Mouse (Mus musculus) kidney, postnatal 0 days (tissue): ENCODE results near the gene Dand5. TPM values are rescaled to one million over a fixed set of nuclear protein-coding genes. Genes with fewer than 3 reads are reported as not detected.

ENCODE experiments used
- ATAC-seq: fragments of 200-750 bp; cut with Nextera tagmentation; replicated peaks from 2 replicates; pipeline ENCODE4 v1.8.0; 2017; ENCODE audit warnings: low read depth, moderate number of reproducible peaks, moderate TSS enrichment, moderate library complexity; ENCODE audit not compliant: low FRiP score
- DNase-seq: peaks from one replicate; pipeline ENCODE4 v3.0.0-alpha.2; 2016; ENCODE audit warnings: low spot score
- H3K27ac ChIP-seq: fragments of 300-500 bp; sonication (generic); 2 replicates; pipeline ENCODE4 v1.5.1; 2014; ENCODE audit warnings: mild to moderate bottlenecking
- H3K27me3 ChIP-seq: fragments of 300-500 bp; sonication (generic); 2 replicates; pipeline ENCODE4 v1.6.1; 2014; ENCODE audit warnings: low read length, mixed read lengths; ENCODE audit not compliant: insufficient read depth
- H3K36me3 ChIP-seq: fragments of 300-500 bp; sonication (generic); 2 replicates; pipeline ENCODE4 v1.6.1; 2014; ENCODE audit warnings: low read length, mixed read lengths; ENCODE audit not compliant: insufficient read depth
- H3K4me1 ChIP-seq: fragments of 300-500 bp; sonication (generic); replicated peaks from 2 replicates; pipeline ENCODE4 v1.6.1; 2014; ENCODE audit warnings: antibody characterized with exemption, low read length, mixed read lengths; ENCODE audit not compliant: insufficient read depth
- H3K4me2 ChIP-seq: fragments of 300-500 bp; sonication (generic); 2 replicates; pipeline ENCODE4 v1.6.1; 2014; ENCODE audit warnings: mild to moderate bottlenecking, low read length, moderate library complexity, mixed read lengths
- H3K4me3 ChIP-seq: fragments of 300-500 bp; sonication (generic); replicated peaks from 2 replicates; pipeline ENCODE4 v1.5.1; 2014; ENCODE audit warnings: low read depth, low read length
- H3K9ac ChIP-seq: fragments of 300-500 bp; sonication (generic); 2 replicates; pipeline ENCODE4 v1.6.1; 2014; ENCODE audit warnings: low read depth, low read length
- H3K9me3 ChIP-seq: fragments of 300-500 bp; sonication (generic); replicated peaks from 2 replicates; pipeline ENCODE4 v1.6.1; 2016; ENCODE audit warnings: low read length, inconsistent platforms, mixed read lengths
- CTCF ChIP-seq: IDR thresholded peaks from 2 replicates; pipeline ENCODE4 v1.5.1; 2016; ENCODE audit warnings: antibody characterized with exemption, low read depth, mild to moderate bottlenecking, moderate library complexity
- WGBS: fragments of 180-500 bp; shearing (Covaris S2); extraction: QIAGEN DNeasy Blood & Tissue Kit; methylation state at CpG from one replicate; pipeline ENCODE4 v1.1.7; 2014; 5-methylcytosine and 5-hydroxymethylcytosine counted together
- microRNA-seq: library from miRNA; unstranded; fragments of <30 nt; microRNA quantifications from one replicate; pipeline ENCODE4, GENCODE M21; 2016
- polyA plus RNA-seq: library from polyadenylated mRNA; unstranded; fragments of >200 nt; fragmentation: Nextera tagmentation; extraction: Ambion mirVana; gene quantifications from 2 replicates; pipeline ENCODE4 v1.2.1, GENCODE M21; 2015

The Dand5 gene
- polyA plus RNA-seq, 1 experiment from 2014 or later = 7.4 TPM

DNA sequence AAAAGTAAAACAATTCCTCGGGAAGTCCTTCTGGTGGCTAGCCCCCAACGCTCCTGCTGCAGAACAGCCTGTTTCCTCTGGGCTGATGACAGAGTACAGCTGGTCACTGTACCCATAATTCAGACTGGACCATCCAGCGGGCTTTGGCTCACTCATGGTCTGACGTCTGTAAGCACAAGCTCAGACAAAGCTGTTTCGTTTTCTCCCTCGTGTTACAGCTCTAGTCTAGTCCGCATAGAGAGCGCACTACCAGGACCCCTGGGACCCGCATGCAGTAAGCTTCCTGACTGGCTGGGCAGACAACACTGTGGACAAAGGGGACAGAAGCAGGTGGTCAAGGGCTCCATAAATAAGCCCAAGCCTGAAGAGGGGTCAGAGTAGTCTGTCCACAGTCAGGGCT lies 56.2 kb downstream of the Dand5 start:
- ATAC-seq = no peak
- no peak for DNase-seq
- H3K4me1 ChIP-seq = peaks cover 13% of the 10 kb centered on the region
- no peak overlapping the region for H3K4me3 ChIP-seq
- no peak overlapping the region for H3K9ac ChIP-seq
- TF ChIP-seq CTCF = no peak
- H3K9me3 ChIP-seq = no peaks in the 10 kb centered on the region
- H3K36me3 ChIP-seq = no peaks in the 10 kb centered on the region
- 63% methylated on average over 9 of the region's 9 CpGs for WGBS
- no peak overlapping the region for H3K4me2 ChIP-seq
- 0 out of 2 replicates have a peak, but pooled peaks cover 4% of the 10 kb centered on the region for H3K27me3 ChIP-seq
- no peak overlapping the region for H3K27ac ChIP-seq

DNA sequence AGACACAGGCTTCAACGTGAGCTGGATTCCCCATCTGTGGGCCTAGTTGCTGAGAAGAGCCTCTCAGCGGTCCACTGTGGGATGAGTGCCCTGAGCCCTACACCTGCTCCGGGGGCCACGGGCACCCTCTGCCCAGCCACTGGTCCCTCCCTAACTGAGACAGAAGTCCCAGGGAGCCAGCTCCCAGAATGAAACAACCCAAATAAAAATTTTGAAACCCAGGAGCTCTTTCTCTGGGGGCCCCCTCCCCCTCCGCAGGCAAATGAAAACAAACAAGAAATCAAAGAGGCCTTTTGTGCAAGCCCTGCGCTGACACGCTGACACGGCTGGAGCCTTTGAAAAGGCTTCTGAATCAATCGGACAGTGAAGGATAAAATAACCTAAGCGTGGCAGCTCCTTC lies 57.0 kb downstream of the Dand5 start:
- DNase-seq (no peak), ATAC-seq (no peak)
- 26% methylated on average over 10 of the region's 10 CpGs for WGBS
- H3K4me1 ChIP-seq = peaks cover 5% of the 10 kb centered on the region; the same call in 1 of the 2 replicates
- H3K36me3 ChIP-seq = no peaks in the 10 kb centered on the region
- no peak overlapping the region for H3K4me2 ChIP-seq
- no peak overlapping the region for H3K27ac ChIP-seq
- no peak overlapping the region for H3K9ac ChIP-seq
- no peaks in the 10 kb centered on the region for H3K9me3 ChIP-seq
- TF ChIP-seq CTCF = no peak
- H3K4me3 ChIP-seq = no peak overlapping the region
- no peaks in the 10 kb centered on the region for H3K27me3 ChIP-seq

Small RNA genes within 50 kb of the gene (microRNA-seq; reads per million reads assigned to microRNA genes)
- gene Mir7069 = 1.6 reads per million

Other genes with a start within 250 kb of the Dand5 start
- 77.4 and 83.8 TPM in 2 replicates for gene Ier2, start 160.0 kb downstream of the Dand5 start, polyA plus RNA-seq
- gene Trmt1, start 136.5 kb downstream of the Dand5 start, polyA plus RNA-seq = 55.3 and 56.1 TPM in 2 replicates
- 15.9 and 16.1 TPM in 2 replicates for gene Nacc1, start 135.0 kb downstream of the Dand5 start, polyA plus RNA-seq
- 6.1 and 6.4 TPM in 2 replicates for gene Lyl1, start 121.4 kb downstream of the Dand5 start, polyA plus RNA-seq
- gene G430095P16Rik, start 99.8 kb downstream of the Dand5 start, polyA plus RNA-seq = 1.9 and 2.5 TPM in 2 replicates
- gene Nfix, start 22.5 kb downstream of the Dand5 start, polyA plus RNA-seq = 21.1 and 22.3 TPM in 2 replicates
- gene Gadd45gip1, start 8.7 kb upstream of the Dand5 start, polyA plus RNA-seq = 51.0 and 54.3 TPM in 2 replicates
- 97.1 and 98.9 TPM in 2 replicates for gene Rad23a, start 17.8 kb upstream of the Dand5 start, polyA plus RNA-seq
- 644 and 753 TPM in 2 replicates for gene Calr, start 24.1 kb upstream of the Dand5 start, polyA plus RNA-seq
- 68.2 and 74.7 TPM in 2 replicates for gene Farsa, start 34.2 kb upstream of the Dand5 start, polyA plus RNA-seq
- 43.0 and 45.7 TPM in 2 replicates for gene Syce2, start 49.3 kb upstream of the Dand5 start, polyA plus RNA-seq
- gene Gcdh, start 71.1 kb upstream of the Dand5 start, polyA plus RNA-seq = 59.2 and 67.6 TPM in 2 replicates
- gene Klf1, start 79.1 kb upstream of the Dand5 start, polyA plus RNA-seq = 1.1 and 1.8 TPM in 2 replicates
- gene Dnase2a, start 85.7 kb upstream of the Dand5 start, polyA plus RNA-seq = 12.3 and 13.2 TPM in 2 replicates
- 0.04 and 0.08 TPM in 2 replicates for gene Mast1, start 114.5 kb upstream of the Dand5 start, polyA plus RNA-seq
- gene Rtbdn, start 124.2 kb upstream of the Dand5 start, polyA plus RNA-seq = 0.09 TPM in 1 of 2 replicates, not detected in the other
- gene Gm49661, start 146.6 kb upstream of the Dand5 start, polyA plus RNA-seq = not detected in 2 replicates
- 729 and 747 TPM in 2 replicates for gene Prdx2, start 146.8 kb upstream of the Dand5 start, polyA plus RNA-seq
- gene Rnaseh2a, start 146.9 kb upstream of the Dand5 start, polyA plus RNA-seq = 101 and 103 TPM in 2 replicates
- 22.7 and 27.7 TPM in 2 replicates for gene Junb, start 155.9 kb upstream of the Dand5 start, polyA plus RNA-seq
- gene Hook2, start 167.8 kb upstream of the Dand5 start, polyA plus RNA-seq = 30.2 and 32.0 TPM in 2 replicates
- gene Best2, start 191.7 kb upstream of the Dand5 start, polyA plus RNA-seq = not detected in 2 replicates
- 116 and 125 TPM in 2 replicates for gene Asna1, start 202.5 kb upstream of the Dand5 start, polyA plus RNA-seq
- 120 and 131 TPM in 2 replicates for gene Trir, start 204.0 kb upstream of the Dand5 start, polyA plus RNA-seq
- 19.0 and 19.4 TPM in 2 replicates for gene Tnpo2, start 214.1 kb upstream of the Dand5 start, polyA plus RNA-seq
- 35.2 and 38.5 TPM in 2 replicates for gene Fbxw9, start 237.2 kb upstream of the Dand5 start, polyA plus RNA-seq
- gene Gm5741, start 245.2 kb upstream of the Dand5 start, polyA plus RNA-seq = not detected in 2 replicates
- gene Dhps, start 248.9 kb upstream of the Dand5 start, polyA plus RNA-seq = 55.7 and 59.7 TPM in 2 replicates